Mouse (Mus musculus): ENCODE measurements at regions not wholly inside any gene's neighbourhood (a gene's known extent, or its start where the extent isn't known, plus 50 kb on each side); places are given as distances from the start of the nearest gene placed in this dataset.

- no peak for ATAC-seq (replicated peaks; ENCODE audit: poor library complexity)
Measured at GRCm38 (mm10) chr11:20882756-20883155, 51.9 kb upstream of the Lgalsl start.

DNA sequence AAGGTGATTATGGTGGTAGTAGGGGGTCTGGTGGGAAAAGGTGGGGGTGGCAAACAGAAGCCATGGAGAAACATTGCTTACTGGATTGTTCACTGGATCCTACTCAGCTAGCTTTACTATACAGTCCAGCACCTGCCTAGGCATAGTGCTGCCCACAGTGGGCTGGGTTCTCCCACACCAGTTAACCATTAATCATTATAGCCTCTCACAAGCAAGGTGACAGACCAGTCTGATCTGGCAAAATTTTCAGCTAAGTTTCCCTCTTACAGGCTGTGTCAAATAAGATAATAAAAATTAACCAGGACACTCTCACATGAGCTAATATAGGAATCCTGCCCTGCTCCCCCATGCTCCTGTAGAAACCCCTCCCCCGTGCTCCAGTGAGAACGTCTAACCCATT, 53.1 kb upstream of the Lgalsl start:
- ATAC-seq (replicated peaks; ENCODE audit: poor library complexity) = no peak

DNA sequence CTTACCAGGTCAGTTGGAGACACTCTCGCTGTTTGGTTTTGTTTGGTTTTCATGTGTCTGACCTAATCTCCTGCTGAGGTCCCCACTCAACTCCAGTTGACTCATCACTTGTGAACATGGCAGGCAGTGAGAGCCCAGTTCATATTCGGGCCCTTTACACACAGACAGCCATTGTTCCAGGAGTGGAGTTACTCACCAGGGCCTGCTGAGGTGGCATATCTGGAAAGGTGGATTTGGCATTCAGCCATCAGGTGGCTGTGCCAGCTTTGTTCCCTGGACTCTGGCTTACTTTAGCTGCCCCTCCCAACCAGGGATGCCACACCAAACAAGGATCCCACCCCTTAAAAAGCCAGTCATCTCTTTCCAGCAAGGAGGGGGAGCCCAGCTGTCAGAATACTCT, 56.2 kb upstream of the Lgalsl start:
- ATAC-seq (replicated peaks; ENCODE audit: poor library complexity) = no peak

DNA sequence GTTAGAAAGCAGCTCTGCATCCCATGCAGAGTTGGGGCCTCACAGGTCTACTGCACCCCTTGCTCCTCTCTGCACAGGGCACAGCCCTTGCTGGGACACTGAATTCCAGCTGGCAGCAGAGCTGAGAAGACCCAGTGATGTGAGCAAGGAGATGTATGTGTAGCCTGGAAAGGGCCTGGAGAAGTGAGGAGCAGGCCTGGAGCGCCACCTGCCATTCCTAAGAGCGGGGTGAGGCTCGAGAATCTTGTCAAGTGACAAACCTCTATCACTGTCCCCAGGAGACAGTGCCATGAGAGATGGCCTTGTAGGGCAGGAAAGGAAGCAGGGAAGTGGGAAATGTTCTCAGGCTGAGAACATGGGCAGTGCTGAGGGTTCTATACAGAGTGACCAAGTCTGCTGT, 59.6 kb upstream of the Lgalsl start:
- no peak for ATAC-seq (replicated peaks; ENCODE audit: poor library complexity)

DNA sequence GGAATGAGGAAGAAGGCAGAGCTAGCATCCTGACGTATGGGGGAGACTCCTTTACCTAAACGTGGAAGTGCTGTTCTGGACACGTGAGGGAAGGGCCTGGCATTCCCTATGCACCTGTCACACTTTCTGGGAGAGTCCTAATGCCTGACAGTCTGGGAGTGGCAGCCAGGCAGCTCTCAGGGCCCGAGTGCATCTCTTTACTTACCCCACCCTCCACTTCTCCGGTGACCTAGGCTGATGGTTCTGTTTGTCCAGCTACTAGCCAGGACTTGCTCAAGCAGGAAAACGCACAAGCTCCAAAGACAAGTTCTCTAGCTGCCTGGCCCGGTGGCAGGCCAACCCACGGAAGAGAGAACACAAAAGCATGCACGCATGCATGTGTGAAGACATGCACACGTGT, 60.9 kb upstream of the Lgalsl start:
- ATAC-seq (replicated peaks; ENCODE audit: poor library complexity) = no peak

GRCm38 (mm10) chr11:20896277-20897123, 65.6 kb upstream of the Lgalsl start:
- peak; percentile 76 for ATAC-seq (replicated peaks; ENCODE audit: poor library complexity)

DNA sequence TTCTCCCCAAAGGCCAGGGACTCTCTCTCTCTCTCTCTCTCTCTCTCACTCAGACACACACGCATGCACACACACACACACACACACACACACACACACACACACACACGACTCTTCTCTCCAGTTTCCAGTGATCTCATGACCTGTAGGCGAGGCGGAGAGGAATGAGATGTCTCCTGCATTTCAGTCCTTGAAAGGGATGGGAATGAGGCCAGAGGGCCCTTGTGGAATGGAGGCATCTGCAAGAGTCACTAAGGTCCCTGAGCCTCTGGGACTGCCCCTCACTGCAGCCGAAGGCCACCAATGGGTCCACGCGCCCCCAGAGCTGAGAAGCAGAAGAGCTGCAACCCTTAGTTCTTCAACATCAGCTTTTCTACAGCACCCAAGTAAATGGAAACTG, 66.6 kb upstream of the Lgalsl start:
- no peak for ATAC-seq (replicated peaks; ENCODE audit: poor library complexity)

DNA sequence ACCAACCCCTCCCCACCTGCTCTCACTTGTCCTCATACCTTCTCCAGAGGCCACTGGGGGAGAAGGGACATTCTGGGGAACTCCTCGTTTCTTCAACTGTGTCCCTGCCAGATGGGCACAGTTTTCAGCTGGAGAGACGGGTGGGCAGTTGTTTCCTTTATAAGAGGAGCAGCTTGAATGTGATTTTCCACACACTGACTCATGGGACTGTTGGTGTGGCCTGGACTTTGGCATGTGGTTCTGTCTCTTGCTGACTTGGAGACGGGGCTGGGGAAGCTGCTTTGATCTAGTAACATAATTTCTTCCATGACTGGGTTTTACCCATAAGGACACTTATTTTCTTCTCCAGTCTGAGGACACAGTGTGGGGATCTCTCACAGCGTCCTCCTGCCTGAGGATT, 67.7 kb upstream of the Lgalsl start:
- no peak for ATAC-seq (replicated peaks; ENCODE audit: poor library complexity)

- ATAC-seq (replicated peaks; ENCODE audit: poor library complexity) = peak; percentile 44
Measured at GRCm38 (mm10) chr11:20899766-20900165, 68.9 kb upstream of the Lgalsl start.

DNA sequence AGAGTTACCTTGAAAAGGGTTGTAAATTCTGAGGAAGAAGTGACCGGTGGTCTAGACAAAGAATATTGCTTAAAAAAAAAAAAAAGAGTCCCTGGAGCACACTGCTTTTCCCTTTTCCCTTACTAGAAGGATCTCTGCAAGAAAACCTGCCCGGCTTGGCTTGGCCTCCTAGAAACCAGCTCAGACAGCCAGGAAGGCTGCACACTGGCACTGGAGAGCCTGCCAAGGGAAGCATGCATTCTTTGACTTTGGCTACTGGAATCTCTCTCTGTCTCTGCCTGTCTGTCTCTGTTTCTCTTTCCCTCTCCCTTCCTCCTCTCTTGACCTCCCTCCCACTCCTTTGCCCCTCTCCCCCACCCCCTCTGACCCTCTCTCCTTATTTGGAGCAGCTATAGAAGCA, 71.1 kb upstream of the Lgalsl start:
- ATAC-seq (replicated peaks; ENCODE audit: poor library complexity) = no peak

DNA sequence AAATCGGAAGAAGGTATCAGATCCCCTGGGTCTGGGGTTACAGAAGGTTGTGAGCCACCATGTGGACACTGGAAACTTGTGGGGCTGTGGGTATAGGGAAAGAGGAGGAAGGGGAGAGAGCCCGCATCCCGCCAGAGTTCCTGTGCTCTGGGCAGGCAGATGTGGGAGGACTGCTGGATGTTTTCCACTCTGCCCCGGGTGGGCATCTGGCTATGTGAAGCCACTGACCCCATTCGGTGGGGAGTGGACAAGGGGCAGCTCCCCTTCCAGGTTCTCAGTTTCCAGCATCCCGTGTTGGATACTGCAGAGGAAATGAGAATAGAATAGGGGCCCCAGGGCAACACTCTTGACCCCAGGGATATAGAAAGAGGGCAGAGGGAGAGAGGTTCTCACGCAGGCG, 72.1 kb upstream of the Lgalsl start:
- no peak for ATAC-seq (replicated peaks; ENCODE audit: poor library complexity)

DNA sequence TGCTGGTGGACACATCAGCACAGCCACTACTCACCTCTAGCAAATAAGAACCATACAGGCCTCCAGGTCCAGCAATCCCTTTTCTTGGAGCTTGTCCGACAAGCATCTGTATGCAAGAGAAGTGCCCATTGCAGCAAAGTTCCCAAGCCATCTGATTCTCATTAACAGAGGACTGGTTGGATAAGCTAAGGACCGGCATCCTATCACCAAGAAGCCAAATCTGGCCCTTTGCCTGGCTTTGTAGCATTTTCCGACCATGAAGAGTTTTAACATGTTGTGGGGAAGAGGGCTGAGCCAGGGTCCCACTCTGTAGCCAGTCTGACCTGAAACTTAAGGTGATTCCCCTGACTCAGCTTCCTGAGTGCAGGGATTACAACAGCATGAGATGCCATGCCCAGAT, 77.1 kb upstream of the Lgalsl start:
- no peak for ATAC-seq (replicated peaks; ENCODE audit: poor library complexity)

GRCm38 (mm10) chr11:20908471-20908870, 77.6 kb upstream of the Lgalsl start:
- ATAC-seq (replicated peaks; ENCODE audit: poor library complexity) = no peak

DNA sequence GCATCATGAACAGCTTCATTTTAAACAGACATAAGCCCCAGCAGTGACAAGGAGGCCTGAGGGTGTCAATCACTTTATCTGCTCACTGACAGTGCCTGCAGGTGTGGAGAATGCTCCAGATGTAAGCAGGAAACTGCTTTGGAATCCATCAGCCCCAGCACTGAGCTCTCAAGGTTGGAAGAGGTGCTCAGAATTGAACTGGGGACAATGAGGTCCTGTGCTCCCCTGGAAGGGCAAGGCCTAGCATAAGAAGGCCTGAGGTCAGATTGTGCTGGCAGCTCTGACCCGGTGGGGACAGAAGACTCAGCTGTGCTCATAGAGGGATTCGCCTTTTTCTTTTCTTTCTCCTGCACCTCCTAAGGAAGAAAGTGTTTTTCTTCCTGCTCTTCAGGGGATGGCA, 82.2 kb upstream of the Lgalsl start:
- no peak for ATAC-seq (replicated peaks; ENCODE audit: poor library complexity)

- peak; percentile 73 for ATAC-seq (replicated peaks; ENCODE audit: poor library complexity)
Measured at GRCm38 (mm10) chr11:20913598-20914296, 82.9 kb upstream of the Lgalsl start.

DNA sequence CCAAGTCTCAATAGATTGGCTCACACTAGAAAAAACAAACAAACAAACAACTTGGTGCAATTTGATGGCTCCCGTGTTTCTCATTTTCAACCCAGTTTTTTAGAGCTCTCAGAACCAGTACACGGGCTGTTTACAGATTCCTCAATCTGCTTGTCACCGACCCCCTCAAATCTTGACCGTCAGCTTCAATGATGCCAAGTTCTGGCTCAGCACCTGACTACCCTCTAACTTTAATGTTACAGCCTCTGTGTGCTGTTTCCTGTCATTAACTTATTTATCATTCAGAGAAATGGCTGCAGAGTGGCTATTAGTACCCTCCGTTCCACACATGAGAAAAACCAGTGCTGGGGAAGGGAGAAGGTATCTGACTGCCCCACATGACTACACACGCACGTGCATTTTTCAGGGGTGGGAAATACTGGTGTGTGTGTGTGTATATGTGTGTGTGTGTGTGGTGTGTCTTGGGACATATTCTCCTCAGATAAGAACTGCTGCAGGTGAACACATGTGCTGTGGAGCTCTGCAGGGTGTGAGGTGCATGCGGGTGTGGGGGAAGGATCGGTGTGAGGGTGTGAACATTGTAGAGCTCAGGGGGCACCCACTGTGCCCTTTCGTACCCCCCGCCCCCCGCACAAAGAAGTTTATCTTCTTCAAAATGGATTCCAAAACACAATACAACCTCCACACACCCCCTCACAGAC, 83.6 kb upstream of the Lgalsl start:
- ATAC-seq (replicated peaks; ENCODE audit: poor library complexity) = no peak

GRCm38 (mm10) chr11:20915182-20915602, 84.3 kb upstream of the Lgalsl start:
- 0 out of 2 replicates have a peak, but pooled peaks have one; percentile 8 for ATAC-seq (replicated peaks; ENCODE audit: poor library complexity)

GRCm38 (mm10) chr11:20915687-20916432, 85.0 kb upstream of the Lgalsl start:
- ATAC-seq (replicated peaks; ENCODE audit: poor library complexity) = peak; percentile 40

GRCm38 (mm10) chr11:20916473-20916911, 85.6 kb upstream of the Lgalsl start:
- ATAC-seq (replicated peaks; ENCODE audit: poor library complexity) = peak; percentile 78

DNA sequence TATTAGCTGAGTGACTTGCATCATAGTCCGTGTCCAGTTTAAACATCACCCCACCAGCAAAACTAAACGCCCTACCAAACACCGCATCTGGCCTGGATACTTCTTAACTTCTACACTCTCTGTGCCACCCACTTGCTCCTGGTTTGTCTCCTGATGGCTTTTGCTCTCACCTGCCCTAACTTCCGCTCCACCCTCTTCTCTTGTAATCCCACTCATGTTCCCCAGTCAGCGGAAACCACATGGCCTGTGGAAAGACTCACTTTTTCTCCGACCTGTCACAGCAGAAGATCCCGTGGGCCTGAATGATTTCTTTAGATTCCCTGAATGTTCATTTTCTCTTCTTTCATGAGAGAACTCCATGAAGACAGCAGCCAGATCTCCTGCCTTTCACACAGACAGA, 86.1 kb upstream of the Lgalsl start:
- ATAC-seq (replicated peaks; ENCODE audit: poor library complexity) = no peak

DNA sequence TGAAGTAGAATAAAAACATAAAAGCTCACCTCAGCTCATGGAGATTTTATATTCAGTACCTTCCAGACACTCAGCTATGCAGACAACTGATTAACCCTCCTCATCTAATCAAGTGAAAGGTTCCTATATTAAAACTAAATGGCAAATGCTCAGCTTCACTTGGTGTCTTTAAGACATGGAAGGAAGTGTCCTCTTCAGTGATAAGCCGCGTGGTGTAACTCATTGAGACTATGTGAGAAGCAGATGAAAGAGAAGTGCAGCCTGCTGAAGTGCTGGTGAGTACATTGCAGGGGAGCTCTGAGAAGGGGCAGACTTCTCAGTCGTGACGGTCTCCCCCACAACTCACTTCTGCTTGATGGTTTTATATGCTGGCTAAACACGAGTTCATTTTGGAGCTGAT, 86.6 kb upstream of the Lgalsl start:
- ATAC-seq (replicated peaks; ENCODE audit: poor library complexity) = no peak
